Mouse (Mus musculus) lung, embryonic 16.5 days (tissue): ENCODE results near the gene Rnf186. TPM values are rescaled to one million over a fixed set of nuclear protein-coding genes. Genes with fewer than 3 reads are reported as not detected.

Source experiments
- polyA plus RNA-seq: library from polyadenylated mRNA; unstranded; fragments of >200 nt; fragmentation: Nextera tagmentation; extraction: Ambion mirVana; gene quantifications from 2 replicates; pipeline ENCODE4 v1.2.1, GENCODE M21; 2015

Gene Rnf186
- polyA plus RNA-seq, 1 experiment from 2014 or later = 4.0 TPM

Other genes with a start within 250 kb of the Rnf186 start
- 0.30 and 0.41 TPM in 2 replicates for gene Pla2g2c, start 242.3 kb upstream of the Rnf186 start, polyA plus RNA-seq
- 6.6 and 8.3 TPM in 2 replicates for gene Ubxn10, start 229.9 kb upstream of the Rnf186 start, polyA plus RNA-seq
- gene Pla2g2f, start 209.5 kb upstream of the Rnf186 start, polyA plus RNA-seq = not detected in 2 replicates
- gene Pla2g2d, start 191.4 kb upstream of the Rnf186 start, polyA plus RNA-seq = not detected in 2 replicates
- 0.58 and 0.60 TPM in 2 replicates for gene Pla2g5, start 103.6 kb upstream of the Rnf186 start, polyA plus RNA-seq
- gene Gm13030, start 93.1 kb upstream of the Rnf186 start, polyA plus RNA-seq = not detected in 2 replicates
- not detected in 2 replicates for gene Pla2g2e, start 89.2 kb upstream of the Rnf186 start, polyA plus RNA-seq
- gene Otud3, start 53.2 kb upstream of the Rnf186 start, polyA plus RNA-seq = 3.1 TPM in 2 replicates
- gene Tmco4, start 5.8 kb downstream of the Rnf186 start, polyA plus RNA-seq = 6.3 and 6.8 TPM in 2 replicates
- not detected in 2 replicates for gene Htr6, start 108.5 kb downstream of the Rnf186 start, polyA plus RNA-seq
- gene Nbl1, start 125.9 kb downstream of the Rnf186 start, polyA plus RNA-seq = 57.4 and 70.9 TPM in 2 replicates
- 548 and 571 TPM in 2 replicates for gene Minos1, start 164.0 kb downstream of the Rnf186 start, polyA plus RNA-seq
- 454 and 473 TPM in 2 replicates for gene Capzb, start 225.8 kb downstream of the Rnf186 start, polyA plus RNA-seq